Mouse (Mus musculus) hindbrain, postnatal 0 days (tissue): Measurements from ENCODE around the gene Cnot8. TPM values are rescaled to one million over a fixed set of nuclear protein-coding genes. Genes with fewer than 3 reads are reported as not detected.

Source experiments
- ATAC-seq: fragments of 200-750 bp; cut with Nextera tagmentation; 2 replicates; pipeline ENCODE4 v1.8.0; 2017; ENCODE audit warnings: mild to moderate bottlenecking, moderate TSS enrichment, moderate library complexity
- DNase-seq: peaks from one replicate; pipeline ENCODE4 v3.0.0-alpha.2; 2015; ENCODE audit warnings: low spot score
- H3K27ac ChIP-seq: fragments of 300-500 bp; sonication (generic); 2 replicates; pipeline ENCODE4 v1.5.1; 2014; ENCODE audit warnings: mild to moderate bottlenecking
- H3K27me3 ChIP-seq: fragments of 300-500 bp; sonication (generic); 2 replicates; pipeline ENCODE4 v1.6.1; 2014; ENCODE audit warnings: low read length, mixed read lengths; ENCODE audit not compliant: insufficient read depth
- H3K36me3 ChIP-seq: fragments of 300-500 bp; sonication (generic); 2 replicates; pipeline ENCODE4 v1.6.1; 2014; ENCODE audit warnings: low read length, mixed read lengths; ENCODE audit not compliant: insufficient read depth
- H3K4me1 ChIP-seq: fragments of 300-500 bp; sonication (generic); 2 replicates; pipeline ENCODE4 v1.6.1; 2014; ENCODE audit warnings: antibody characterized with exemption, low read length, mixed read lengths; ENCODE audit not compliant: insufficient read depth
- H3K4me2 ChIP-seq: fragments of 300-500 bp; sonication (generic); 2 replicates; pipeline ENCODE4 v1.6.1; 2014; ENCODE audit warnings: low read depth, mild to moderate bottlenecking, low read length, moderate library complexity, mixed read lengths
- H3K4me3 ChIP-seq: fragments of 300-500 bp; sonication (generic); 2 replicates; pipeline ENCODE4 v1.5.1; 2014; ENCODE audit warnings: low read length
- H3K9ac ChIP-seq: fragments of 300-500 bp; sonication (generic); replicated peaks from 2 replicates; pipeline ENCODE4 v1.6.1; 2014; ENCODE audit warnings: mild to moderate bottlenecking, low read length, moderate library complexity, mixed read lengths
- H3K9me3 ChIP-seq: fragments of 300-500 bp; sonication (generic); 2 replicates; pipeline ENCODE4 v1.6.1; 2016; ENCODE audit warnings: low read length, mixed read lengths
- CTCF ChIP-seq: IDR thresholded peaks from 2 replicates; pipeline ENCODE4 v1.5.1; 2016; ENCODE audit warnings: antibody characterized with exemption, control low read depth, low read depth
- WGBS: fragments of 180-500 bp; shearing (Covaris S2); extraction: QIAGEN DNeasy Blood & Tissue Kit; methylation state at CpG from one replicate; pipeline ENCODE4 v1.1.7; 2014; 5-methylcytosine and 5-hydroxymethylcytosine counted together
- polyA plus RNA-seq: library from polyadenylated mRNA; unstranded; fragments of >200 nt; fragmentation: Nextera tagmentation; extraction: Ambion mirVana; gene quantifications from 2 replicates; pipeline ENCODE4 v1.2.1, GENCODE M21; 2015
- total RNA-seq: library from RNA; depleted of rRNA; stranded (reverse); fragments of >200 nt; gene quantifications from 2 replicates; pipeline ENCODE4 v1.2.3, GENCODE M21; 2014

Cnot8 gene
- total and polyA plus RNA-seq, 2 experiments from 2014 or later = 76.4 to 82.1 TPM

GRCm38 (mm10) chr11:58102581-58103343 is 1.2 kb upstream of the Cnot8 start:
- Histone ChIP-seq H3K27ac (peak overlapping the region; percentile 27; the same call in 1 of the 2 replicates), H3K9ac (no peak overlapping the region), H3K4me3 (no peak overlapping the region), H3K27me3 (no peaks in the 10 kb centered on the region), H3K36me3 (no peaks in the 10 kb centered on the region), H3K4me2 (peak overlapping the region; percentile 75), H3K9me3 (no peaks in the 10 kb centered on the region), H3K4me1 (peaks cover 4% of the 10 kb centered on the region; the same call in 1 of the 2 replicates)
- DNase-seq (no peak), ATAC-seq (no peak)
- TF ChIP-seq CTCF = no peak
- 83% methylated on average over 9 of the region's 9 CpGs for WGBS

DNA sequence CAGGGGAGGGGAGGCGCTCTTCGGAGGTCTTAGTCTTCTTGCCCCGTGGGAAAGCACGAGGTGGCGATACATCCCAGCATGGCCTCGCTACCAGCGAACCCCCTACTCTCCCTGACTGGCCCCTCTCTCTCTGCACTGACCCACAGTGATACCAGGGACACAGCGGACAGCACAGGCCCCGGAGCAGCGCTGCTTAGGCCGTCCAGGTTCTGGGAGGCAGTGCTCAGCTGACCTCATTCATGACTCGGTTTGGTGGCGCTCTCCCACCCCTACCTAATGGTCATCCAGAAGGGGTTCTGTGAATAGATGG is 654 bp upstream of the Cnot8 start:
- no peak; the same call in 1 of the 2 replicates for ATAC-seq
- Histone ChIP-seq H3K27ac (peak overlapping the region; percentile 27; the same call in 1 of the 2 replicates), H3K4me3 (peak overlapping the region; percentile 92), H3K9me3 (no peaks in the 10 kb centered on the region), H3K36me3 (no peaks in the 10 kb centered on the region), H3K4me1 (peaks cover 4% of the 10 kb centered on the region; the same call in 1 of the 2 replicates), H3K4me2 (peak overlapping the region; percentile 75), H3K27me3 (no peaks in the 10 kb centered on the region), H3K9ac (peak overlapping the region; percentile 10)
- no peak for TF ChIP-seq CTCF
- 50% methylated on average over 12 of the region's 13 CpGs for WGBS
- DNase-seq = no peak

DNA sequence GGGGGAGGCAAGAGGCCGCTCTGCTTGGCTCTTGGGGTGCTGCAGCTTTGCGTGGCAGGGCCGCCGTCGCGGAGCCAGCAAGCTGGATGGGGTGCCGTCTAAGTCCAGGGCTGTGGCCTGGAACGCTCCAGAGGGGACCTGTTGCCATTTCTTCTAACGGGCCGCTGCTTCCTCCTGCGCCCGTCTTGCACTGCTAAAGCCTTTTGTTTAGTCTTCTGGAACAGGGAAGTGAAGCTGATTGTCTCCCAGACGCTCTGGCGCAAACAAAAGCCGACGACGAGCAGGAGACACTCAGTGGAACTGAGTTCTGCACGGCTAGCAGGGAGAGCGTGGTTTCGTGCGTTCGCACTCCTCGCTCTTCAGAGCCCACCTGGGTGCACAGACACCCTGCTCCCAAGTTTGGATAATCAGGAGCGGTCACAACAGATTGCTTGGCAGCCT is 418 bp downstream of the Cnot8 start:
- whole genome bisulfite sequencing = under 1% methylated on average over 24 of the region's 24 CpGs
- H3K4me2 ChIP-seq = peak overlapping the region; percentile 75
- ATAC-seq = peak; percentile 48

GRCm38 (mm10) chr11:58107009-58107408 is 3.1 kb downstream of the Cnot8 start:
- Histone ChIP-seq H3K27ac (no peak overlapping the region), H3K36me3 (peaks cover 17% of the 10 kb centered on the region; the same call in 1 of the 2 replicates), H3K4me2 (no peak overlapping the region), H3K4me1 (peaks cover 4% of the 10 kb centered on the region; the same call in 1 of the 2 replicates), H3K9ac (no peak overlapping the region), H3K4me3 (no peak overlapping the region), H3K27me3 (no peaks in the 10 kb centered on the region), H3K9me3 (no peaks in the 10 kb centered on the region)
- 33% methylated on average over 3 of the region's 3 CpGs for WGBS
- ATAC-seq (no peak), DNase-seq (peak; percentile 35)
- TF ChIP-seq CTCF = peak; percentile 44

More for the DNA sequence above, 418 bp downstream of the Cnot8 start:
- H3K9me3 ChIP-seq = no peaks in the 10 kb centered on the region
- TF ChIP-seq CTCF = no peak
- peak; percentile 53 for DNase-seq
- H3K27me3 ChIP-seq = no peaks in the 10 kb centered on the region
- H3K36me3 ChIP-seq = no peaks in the 10 kb centered on the region
- peak overlapping the region; percentile 89 for H3K9ac ChIP-seq
- H3K4me3 ChIP-seq = peak overlapping the region; percentile 92
- peaks cover 4% of the 10 kb centered on the region; the same call in 1 of the 2 replicates for H3K4me1 ChIP-seq
- H3K27ac ChIP-seq = peak overlapping the region; percentile 91

DNA sequence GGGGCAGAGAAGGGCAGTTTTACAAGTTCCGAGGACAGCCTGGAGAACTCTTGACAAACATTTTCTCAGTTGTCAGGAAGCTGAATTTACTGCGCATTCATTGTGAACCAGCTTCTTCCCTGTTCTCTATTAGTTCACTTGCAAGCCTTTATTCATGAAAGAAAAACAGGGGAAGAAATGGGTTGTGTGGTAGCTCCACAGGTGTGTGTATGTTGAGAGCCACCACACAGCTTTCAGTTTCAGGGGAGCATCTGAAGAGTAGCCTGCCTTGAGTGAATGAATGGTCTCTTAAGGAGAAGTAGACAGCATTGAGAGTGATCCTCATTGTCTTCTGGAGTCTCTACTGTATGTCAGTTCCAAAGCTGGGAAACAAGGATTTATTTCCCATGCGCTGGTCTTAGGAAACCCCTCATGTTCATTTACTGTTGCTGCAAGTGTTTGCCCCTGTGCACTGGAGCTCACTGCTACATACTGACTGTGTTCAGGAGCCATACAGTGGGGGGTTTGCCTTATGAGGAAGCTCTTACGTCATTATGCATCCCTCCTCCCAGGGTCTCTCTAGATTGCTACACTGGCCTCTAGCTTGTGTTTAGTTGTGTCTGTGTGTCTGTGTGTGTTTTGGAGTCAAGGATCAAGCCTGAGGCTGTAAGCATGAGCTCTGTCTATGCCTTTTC is 3.8 kb downstream of the Cnot8 start:
- Histone ChIP-seq H3K27ac (no peak overlapping the region), H3K4me1 (peaks cover 4% of the 10 kb centered on the region; the same call in 1 of the 2 replicates), H3K4me2 (no peak overlapping the region), H3K27me3 (no peaks in the 10 kb centered on the region), H3K9ac (no peak overlapping the region), H3K4me3 (no peak overlapping the region), H3K36me3 (peaks cover 17% of the 10 kb centered on the region; the same call in 1 of the 2 replicates), H3K9me3 (no peaks in the 10 kb centered on the region)
- no peak for ATAC-seq
- no peak for DNase-seq
- TF ChIP-seq CTCF = no peak
- 85% methylated on average over 4 of the region's 4 CpGs for WGBS

DNA sequence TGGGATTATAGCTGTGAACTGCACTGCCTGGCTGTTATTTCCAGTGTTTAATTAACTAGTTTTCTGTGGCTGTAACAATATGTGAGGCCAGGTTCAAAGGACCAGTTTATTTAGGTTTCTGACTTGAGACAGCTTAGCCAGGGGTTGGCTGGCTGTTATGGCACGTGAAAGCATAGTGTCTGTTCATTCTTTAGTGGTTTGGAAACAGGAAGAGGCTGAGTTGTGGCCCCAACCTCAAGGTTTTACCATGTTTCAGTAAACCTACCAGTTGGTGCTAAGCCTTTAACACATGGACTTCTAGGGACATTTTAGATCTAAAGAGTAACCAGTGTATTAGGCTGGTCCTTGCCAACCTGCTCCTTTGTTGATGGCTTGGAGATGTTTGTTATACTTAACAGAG is 12.6 kb downstream of the Cnot8 start:
- H3K36me3 ChIP-seq = peaks cover 53% of the 10 kb centered on the region
- no peak for ATAC-seq
- H3K27ac ChIP-seq = no peak overlapping the region
- H3K4me1 ChIP-seq = no peaks in the 10 kb centered on the region
- 92% methylated on average over 1 of the region's 1 CpGs for WGBS
- DNase-seq = no peak
- no peak overlapping the region for H3K9ac ChIP-seq
- no peak for TF ChIP-seq CTCF
- H3K4me3 ChIP-seq = no peak overlapping the region
- H3K4me2 ChIP-seq = no peak overlapping the region
- H3K27me3 ChIP-seq = no peaks in the 10 kb centered on the region
- H3K9me3 ChIP-seq = no peaks in the 10 kb centered on the region
